Mouse (Mus musculus) adrenal gland, adult (tissue): ENCODE results near the gene Zmynd8.

Experiments
- DNase-seq, 2 experiments: peaks; one replicate each; pipeline ENCODE4 v3.0.0; 2022 to 2023; ENCODE audit warnings: low spot score in 1 of 2; ENCODE audit not compliant: inconsistent age in 2 of 2

Zmynd8 gene

DNA sequence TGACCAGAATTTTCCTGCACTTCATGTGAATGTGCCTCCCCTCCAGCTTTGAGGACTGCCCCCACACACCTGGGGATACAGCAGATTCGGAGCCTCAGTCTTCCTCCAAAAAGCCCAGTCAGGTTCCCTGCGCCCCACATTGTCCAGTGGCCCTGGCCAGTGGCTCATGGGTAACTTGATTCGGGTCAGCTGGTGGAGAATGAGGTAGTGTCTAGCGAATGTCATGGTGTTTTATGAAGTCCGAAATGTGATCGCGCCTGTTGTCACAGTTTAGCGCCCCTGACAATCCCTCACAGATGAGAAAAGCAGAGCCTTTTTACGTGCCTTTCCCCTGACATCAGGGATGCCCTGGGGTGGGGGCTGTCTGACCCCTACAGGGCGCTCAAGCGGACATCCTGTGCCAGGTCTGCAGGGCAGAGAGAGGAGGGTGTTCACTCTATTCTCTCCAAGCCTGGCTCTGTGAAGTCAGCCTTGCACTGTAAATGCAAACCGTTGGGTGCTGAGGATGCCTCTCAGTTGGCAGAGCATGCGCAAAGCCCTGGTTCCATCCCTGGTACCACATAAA lies 139.3 kb downstream of the Zmynd8 start:
- no peak for DNase-seq

DNA sequence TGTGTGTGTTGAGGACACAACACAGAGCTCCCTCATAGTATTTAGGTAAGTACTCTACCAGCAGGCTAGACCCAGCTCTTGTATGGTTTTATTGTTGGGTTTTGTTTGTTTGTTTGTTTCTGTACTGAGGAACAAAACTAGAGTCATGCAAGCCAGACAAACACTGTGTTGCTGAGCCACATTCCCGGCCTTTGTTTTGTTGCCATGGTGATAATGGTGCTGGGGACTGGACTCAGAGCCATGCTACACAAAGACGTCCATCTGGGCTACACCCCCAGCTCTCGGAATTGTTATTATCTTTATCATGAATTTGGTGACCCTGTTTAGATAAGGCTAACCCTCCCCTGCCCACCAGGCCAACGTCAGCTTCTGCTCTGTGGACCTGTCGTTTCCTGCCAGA lies 140.3 kb downstream of the Zmynd8 start:
- no peak for DNase-seq

DNA sequence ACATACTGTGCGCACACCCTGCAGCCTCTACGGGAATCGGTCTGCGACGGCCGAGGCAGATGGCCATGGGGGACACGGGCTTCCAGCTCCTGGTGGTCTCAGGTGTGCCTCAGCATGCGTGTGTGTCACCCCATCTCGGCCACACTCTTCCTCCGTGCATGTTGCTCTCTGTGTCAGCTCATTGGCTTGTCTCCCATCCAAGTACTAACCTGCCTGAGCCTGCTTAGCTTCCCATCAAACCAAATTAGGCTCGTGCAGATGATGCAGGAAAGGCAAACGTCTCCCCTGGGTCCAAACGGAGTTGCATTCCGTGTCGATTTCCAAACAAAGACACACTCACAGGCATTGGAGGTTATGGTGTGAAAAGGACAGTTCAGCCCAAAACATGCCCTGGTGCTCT lies 141.0 kb downstream of the Zmynd8 start:
- DNase-seq = no peak

DNA sequence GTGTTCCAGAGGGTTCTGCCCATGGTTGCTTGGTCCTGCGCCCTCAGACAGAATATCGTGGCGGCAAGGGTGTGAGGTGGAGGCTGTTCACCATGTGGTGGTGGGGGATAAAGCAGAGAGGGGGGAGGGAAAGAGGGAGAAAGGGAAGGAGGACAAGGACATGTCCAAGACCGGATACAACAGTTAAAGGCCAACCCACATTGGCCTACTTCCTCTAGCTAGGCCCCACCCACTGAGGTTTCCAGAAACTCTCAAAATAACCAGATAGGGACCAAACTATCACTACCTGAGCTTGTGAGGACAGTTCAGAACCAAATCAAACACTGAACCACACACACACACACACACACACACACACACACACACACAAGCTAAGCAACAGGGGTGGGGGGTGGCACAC lies 146.1 kb downstream of the Zmynd8 start:
- no peak for DNase-seq

DNA sequence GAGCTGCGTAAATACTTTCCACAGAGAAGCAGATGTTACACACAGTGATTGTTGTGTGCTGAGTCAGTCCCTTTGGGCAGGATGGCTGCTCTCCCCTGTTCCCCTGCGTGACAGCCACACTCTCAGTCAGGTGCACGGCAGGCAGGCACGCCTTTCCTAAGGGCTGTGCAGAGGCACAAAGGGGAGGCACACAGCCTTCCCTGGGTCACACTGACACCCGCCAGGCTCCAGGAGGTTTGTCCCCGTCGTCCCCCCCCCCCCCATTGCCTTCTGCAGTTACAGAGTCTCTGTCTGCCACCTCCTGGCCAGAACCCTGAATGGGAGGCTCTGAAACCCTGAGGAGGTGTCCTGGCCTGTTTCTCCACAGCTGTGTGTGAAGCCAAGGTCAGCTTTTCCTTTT lies 147.7 kb downstream of the Zmynd8 start:
- peak in 1 of 2 experiments; percentile 54 for DNase-seq

DNA sequence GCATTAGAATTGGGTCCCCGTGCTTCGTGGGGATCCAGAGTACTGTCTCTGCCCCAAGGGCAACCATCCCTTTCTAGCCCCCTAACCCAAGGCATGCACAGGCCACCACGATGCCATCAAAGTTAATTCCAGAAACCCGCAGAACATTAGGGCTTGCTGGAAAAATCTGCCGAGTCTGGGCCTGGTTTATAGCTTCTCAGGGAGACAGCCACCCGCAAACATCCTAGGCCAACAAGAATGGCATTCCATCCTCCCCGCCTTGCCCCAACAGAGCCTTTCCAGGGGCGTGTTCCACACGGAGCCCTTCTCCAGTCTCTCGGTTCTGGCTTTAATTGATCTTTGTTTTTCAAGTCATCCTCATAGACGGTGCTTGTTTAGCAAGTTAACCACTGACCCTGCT lies 150.4 kb downstream of the Zmynd8 start:
- no peak for DNase-seq

DNA sequence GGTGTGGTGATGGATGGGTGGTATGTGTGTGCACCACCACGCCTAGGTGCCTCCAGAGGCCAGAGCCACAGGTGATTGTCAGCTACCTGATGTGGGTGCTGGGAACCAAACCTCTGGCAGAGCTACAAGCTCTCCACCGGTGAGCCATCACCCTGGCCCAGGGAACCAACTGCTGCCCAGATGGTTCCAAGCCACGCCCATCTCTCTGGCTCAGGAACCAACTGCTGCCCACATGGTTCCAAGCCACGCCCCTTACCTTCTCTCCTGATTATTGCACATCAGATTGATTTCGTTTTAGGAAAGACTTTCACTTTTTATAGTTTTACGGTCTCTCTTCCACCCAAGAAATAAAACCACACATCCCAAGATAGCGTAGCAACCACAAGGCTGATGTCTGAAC lies 150.8 kb downstream of the Zmynd8 start:
- DNase-seq = no peak

DNA sequence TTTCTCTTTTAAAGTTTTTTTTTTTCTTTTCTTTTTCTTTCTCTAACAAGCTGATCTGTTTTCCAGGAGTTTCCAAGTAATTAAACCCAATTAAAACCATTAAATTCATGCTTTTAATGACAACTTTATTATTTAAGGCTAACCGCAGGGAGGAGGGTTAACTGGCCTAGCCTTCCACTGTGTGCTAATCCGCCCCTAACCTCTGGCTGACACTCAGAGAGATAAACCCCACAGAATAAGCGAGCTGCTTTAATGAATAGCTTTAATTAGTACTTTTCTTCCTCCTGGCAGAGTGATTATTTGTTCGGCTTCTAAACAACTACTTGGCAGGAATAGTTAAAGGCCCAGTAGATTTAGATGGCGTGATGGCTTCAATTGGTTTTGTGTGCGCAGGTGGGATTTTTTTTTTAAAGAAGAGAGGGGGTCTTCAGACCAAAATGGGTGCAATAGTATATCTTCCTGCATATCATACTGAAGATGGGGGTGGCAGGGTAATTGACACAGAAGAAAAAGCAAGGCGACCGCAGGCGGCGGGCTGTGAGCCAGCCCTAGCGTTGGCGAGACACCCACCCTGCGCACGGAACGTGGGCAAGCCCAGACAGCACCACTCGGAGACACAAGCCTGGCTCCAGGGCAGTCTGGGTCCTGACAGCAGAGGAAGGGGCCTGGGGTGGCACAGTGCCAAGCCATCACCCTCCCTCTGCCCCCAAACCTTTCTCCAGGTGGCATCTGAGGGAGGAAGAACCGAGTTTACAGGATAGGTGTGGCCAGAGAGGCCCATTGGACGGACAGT lies 153.3 kb downstream of the Zmynd8 start:
- DNase-seq = no peak

DNA sequence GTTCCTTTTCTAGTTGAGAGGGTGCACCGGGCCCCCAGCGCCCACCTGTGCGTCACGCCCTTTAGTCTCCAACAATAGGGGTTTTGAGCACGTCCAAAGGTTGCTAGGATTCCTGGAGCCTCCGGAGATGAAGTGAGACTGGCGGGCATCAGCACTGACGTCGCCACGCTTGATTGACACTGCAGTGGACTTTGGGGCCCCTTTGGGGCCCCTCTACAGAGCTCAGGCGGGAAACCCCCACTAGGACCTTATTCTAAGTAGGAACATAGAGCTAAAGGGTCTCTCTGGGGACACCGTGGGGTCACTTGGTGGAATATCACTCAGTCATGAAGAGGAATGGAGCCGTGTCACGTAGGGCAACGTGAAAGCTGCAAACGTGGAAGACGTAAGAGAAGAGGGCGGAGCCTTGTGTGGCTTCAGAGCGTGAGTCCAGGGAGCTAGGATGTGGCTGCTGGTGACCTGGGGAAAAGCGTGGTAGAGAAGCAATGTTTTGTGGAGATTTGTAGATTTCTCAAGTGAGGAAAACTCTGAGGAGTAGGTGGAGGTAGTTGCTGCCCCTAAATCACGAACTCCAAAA lies 156.5 kb downstream of the Zmynd8 start:
- no peak for DNase-seq

DNA sequence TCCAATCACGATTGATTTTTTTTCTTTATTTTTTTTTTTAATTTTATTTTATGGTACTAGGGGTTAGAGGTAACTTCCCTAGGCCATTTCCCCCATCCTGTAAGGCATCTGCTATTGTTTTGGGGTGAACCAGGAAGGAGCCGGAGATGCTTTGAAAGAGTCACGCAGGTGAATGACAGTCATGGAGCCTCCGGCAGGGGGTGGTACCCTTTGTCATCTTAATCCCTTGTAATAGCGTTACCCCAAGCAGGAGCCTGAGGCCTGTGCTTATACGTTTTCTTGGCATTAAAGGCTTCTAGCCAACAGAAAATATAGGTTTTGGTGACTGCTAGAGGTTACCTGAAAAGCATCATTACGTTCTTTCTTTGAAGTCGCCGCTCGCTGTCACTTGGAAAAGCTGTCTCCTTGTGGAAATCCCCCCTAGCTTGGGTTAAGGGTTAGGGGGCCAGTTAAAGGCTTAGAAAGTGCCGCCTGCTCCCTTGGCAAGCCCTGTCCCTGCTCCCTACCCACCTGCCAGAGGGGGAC lies 157.2 kb downstream of the Zmynd8 start:
- DNase-seq = no peak

DNA sequence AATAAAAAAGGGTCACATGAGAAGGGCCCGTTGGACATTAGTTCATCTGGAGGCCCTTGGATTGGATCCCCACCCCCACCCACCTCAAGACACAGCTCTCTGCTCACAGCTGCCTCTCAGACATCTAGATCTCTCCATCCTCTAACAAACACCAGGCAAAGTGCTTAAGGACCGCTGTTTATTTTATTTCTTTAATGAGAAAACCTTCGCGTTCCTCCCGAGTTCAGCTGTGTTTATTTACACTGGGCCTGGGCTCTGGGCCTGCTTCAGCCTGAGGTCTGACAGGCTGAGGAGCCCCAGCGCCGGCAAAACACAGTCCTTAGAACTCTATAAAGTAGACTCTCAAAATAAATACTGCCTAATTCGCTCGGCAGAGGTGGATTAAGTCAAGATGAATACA lies 157.8 kb downstream of the Zmynd8 start:
- no peak for DNase-seq

DNA sequence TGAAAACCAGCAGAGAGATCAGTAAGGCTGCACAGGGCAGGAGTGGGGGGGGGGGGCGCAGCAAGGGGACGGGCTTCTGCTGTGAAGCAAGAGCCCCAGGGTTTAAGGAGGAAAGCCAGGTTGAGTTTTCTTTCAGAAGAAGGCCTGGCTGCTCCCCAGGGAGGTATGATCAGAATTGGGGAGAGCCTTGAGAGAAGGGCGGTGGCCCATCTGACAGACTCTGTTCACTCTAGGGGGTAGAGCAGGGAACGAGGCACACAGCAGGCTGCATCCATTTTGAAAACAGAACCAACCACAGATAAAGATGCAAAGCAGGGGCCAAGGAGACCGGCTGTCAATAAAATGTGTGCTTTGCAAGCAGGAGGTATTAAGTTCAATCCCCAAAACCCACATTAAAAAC lies 158.4 kb downstream of the Zmynd8 start:
- no peak for DNase-seq

DNA sequence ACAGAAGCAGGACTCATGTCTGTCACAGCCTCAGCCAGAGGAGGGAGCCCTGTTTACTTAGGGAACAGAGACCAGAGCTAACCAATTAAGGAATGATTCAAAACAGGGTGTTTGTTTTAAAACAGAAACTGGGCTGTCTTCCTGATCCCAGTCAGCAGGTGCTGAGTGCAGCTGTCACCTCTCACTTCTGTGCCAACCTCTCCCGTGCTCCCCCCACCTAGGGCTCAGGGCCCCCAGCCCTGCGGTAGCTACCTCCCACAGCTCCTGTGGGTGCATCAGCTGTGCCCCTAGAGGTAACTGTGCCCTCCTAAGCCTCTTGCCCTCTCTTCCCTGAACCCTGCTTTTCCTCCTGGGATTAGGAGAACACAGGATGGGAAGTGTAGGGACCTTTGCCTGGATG lies 162.5 kb downstream of the Zmynd8 start:
- DNase-seq = no peak
